In genomic region chr2:26401023-26401422, GRCm38 (mm10) we compare ENCODE assay signal across 23 mouse cellular contexts. TPM values are rescaled to one million over a fixed set of nuclear protein-coding genes. Genes with fewer than 3 reads are reported as not detected.
DNase-seq lines count a peak whose midpoint lies in the region; ATAC-seq and TF ChIP-seq lines count a peak whose summit lies in the region.
"Had no signal": no experiment of that assay in that cellular context is flagged by ENCODE, and none has a peak within 500 bp of the region (broad histone marks: within the 10 kb centered on the region; RNA-seq: fewer than 3 reads in every experiment).

No protein-coding gene starts in this region.

- no peak for TF ChIP-seq EP300 in liver, postnatal 0 days (IDR thresholded peaks at IDR 0.05; ENCODE audit: low read depth)
- no peak for TF ChIP-seq EP300 in liver, embryonic 14.5 days (IDR thresholded peaks at IDR 0.05; ENCODE audit: low read depth)

- no peak for TF ChIP-seq CTCF in liver, postnatal 0 days (IDR thresholded peaks at IDR 0.05; ENCODE audit: low read depth)
- no peak for TF ChIP-seq CTCF in liver, embryonic 14.5 days (IDR thresholded peaks at IDR 0.05; ENCODE audit: low read depth)

- WGBS in liver, postnatal 0 days (ENCODE audit: insufficient replicate concordance): 79% methylated on average over 4 of the region's 4 CpGs
- WGBS in liver, embryonic 12.5 days (ENCODE audit: insufficient replicate concordance): 65% methylated on average over 4 of the region's 4 CpGs
- WGBS in liver, embryonic 14.5 days (ENCODE audit: insufficient replicate concordance): 65% methylated on average over 4 of the region's 4 CpGs

- no peak for ATAC-seq in liver, postnatal 0 days
- ATAC-seq in liver, embryonic 12.5 days: peak; percentile 75
- ATAC-seq in liver, embryonic 14.5 days (ENCODE audit: insufficient read depth): peak; percentile 55
- ATAC-seq: forebrain, embryonic 14.5 days had no signal

- peaks cover 55% of the 10 kb centered on the region for H3K36me3 ChIP-seq in liver, postnatal 0 days (replicated peaks; ENCODE audit: insufficient read depth, low read length)
- H3K36me3 ChIP-seq in liver, embryonic 12.5 days: peaks cover 84% of the 10 kb centered on the region
- peaks cover 32% of the 10 kb centered on the region for H3K36me3 ChIP-seq in liver, embryonic 14.5 days (replicated peaks; ENCODE audit: control insufficient read depth, insufficient read depth, low read depth)

- H3K4me1 ChIP-seq in liver, postnatal 0 days (ENCODE audit: insufficient read depth): peaks cover 3% of the 10 kb centered on the region
- peaks cover 39% of the 10 kb centered on the region for H3K4me1 ChIP-seq in liver, embryonic 12.5 days
- peaks cover 2 to 10% of the 10 kb centered on the region in 2 experiments; a peak in 2 of 4 replicates for H3K4me1 ChIP-seq in liver, embryonic 14.5 days (replicated peaks; ENCODE audit: control insufficient read depth in 2 of 2, insufficient read depth in 2 of 2, low read length in 1 of 2)

- H3K4me2 ChIP-seq in liver, postnatal 0 days (ENCODE audit: low read depth, low read length): no peak overlapping the region
- H3K4me2 ChIP-seq in liver, embryonic 12.5 days: peak overlapping the region; percentile 27; the same call in 1 of the 2 replicates
- H3K4me2 ChIP-seq in liver, embryonic 14.5 days (ENCODE audit: low read depth): no peak overlapping the region
- H3K4me2 ChIP-seq: embryonic facial prominence, embryonic 13.5 days; embryonic facial prominence, embryonic 15.5 days; forebrain, embryonic 12.5 days had no signal

- peak; percentile 39 for DNase-seq in liver
- no peak for DNase-seq in liver, postnatal 0 days
- no peak for DNase-seq in liver, embryonic 14.5 days (ENCODE audit: low read depth in 3 of 3, low spot score in 3 of 3)
- no peak for DNase-seq in lung, postnatal 25 days (ENCODE audit: low spot score)
- DNase-seq in spleen, postnatal 4 days (ENCODE audit: low spot score in 2 of 2): no peak
- no peak for DNase-seq in layer of hippocampus, adult 18-20 months (ENCODE audit: low spot score in 2 of 2)
- DNase-seq: adrenal gland, adult 2 months; adrenal gland, postnatal 10 days; adrenal gland, postnatal 25 days; cerebellum, adult 11 months; cerebellum, adult 18-20 months; cerebellum, adult 8-10 months; cerebellum, adult 9-11 months; cerebellum, postnatal 14 days; cerebellum, postnatal 36 days; embryo, embryonic 11 days had no signal

- no peak overlapping the region for H3K4me3 ChIP-seq in liver, postnatal 0 days (ENCODE audit: low read depth, low read length)
- H3K4me3 ChIP-seq in liver, embryonic 12.5 days: no peak overlapping the region
- H3K4me3 ChIP-seq in liver, embryonic 14.5 days (ENCODE audit: insufficient read depth in 1 of 2, low read depth in 2 of 2, low read length in 2 of 2): no peak overlapping the region
- H3K4me3 ChIP-seq: embryonic facial prominence, embryonic 13.5 days; embryonic facial prominence, embryonic 15.5 days; erythroblast, embryonic 14.5 days; forebrain, embryonic 10.5 days; forebrain, embryonic 12.5 days had no signal

- H3K27me3 ChIP-seq in liver, postnatal 0 days (ENCODE audit: insufficient read depth, low read length): no peaks in the 10 kb centered on the region
- H3K27me3 ChIP-seq in liver, embryonic 12.5 days (replicated peaks): no peaks in the 10 kb centered on the region
- no peaks in the 10 kb centered on the region for H3K27me3 ChIP-seq in liver, embryonic 14.5 days (ENCODE audit: control insufficient read depth, insufficient read depth, low read length)
- H3K27me3 ChIP-seq: embryonic facial prominence, embryonic 13.5 days; embryonic facial prominence, embryonic 15.5 days; forebrain, embryonic 12.5 days had no signal

- H3K9me3 ChIP-seq in liver, postnatal 0 days (ENCODE audit: low read length): no peaks in the 10 kb centered on the region
- H3K9me3 ChIP-seq in liver, embryonic 12.5 days (replicated peaks): no peaks in the 10 kb centered on the region
- no peaks in the 10 kb centered on the region for H3K9me3 ChIP-seq in liver, embryonic 14.5 days (ENCODE audit: control insufficient read depth, low read length)
- H3K9me3 ChIP-seq: embryonic facial prominence, embryonic 13.5 days; embryonic facial prominence, embryonic 15.5 days; forebrain, embryonic 10.5 days; forebrain, embryonic 12.5 days had no signal

- no peak overlapping the region for H3K9ac ChIP-seq in liver, postnatal 0 days (replicated peaks)
- no peak overlapping the region for H3K9ac ChIP-seq in liver, embryonic 12.5 days
- H3K9ac ChIP-seq in liver, embryonic 14.5 days (replicated peaks): no peak overlapping the region
- H3K9ac ChIP-seq: embryonic facial prominence, embryonic 13.5 days; embryonic facial prominence, embryonic 15.5 days; forebrain, embryonic 12.5 days had no signal

- H3K27ac ChIP-seq in liver, postnatal 0 days (ENCODE audit: low read depth): no peak overlapping the region
- H3K27ac ChIP-seq in liver, embryonic 12.5 days: peak overlapping the region; percentile 49; the same call in 1 of the 2 replicates
- no peak overlapping the region for H3K27ac ChIP-seq in liver, embryonic 14.5 days
- H3K27ac ChIP-seq: embryonic facial prominence, embryonic 13.5 days; embryonic facial prominence, embryonic 15.5 days; forebrain, embryonic 10.5 days; forebrain, embryonic 12.5 days had no signal

RNA-seq across cellular contexts. Expression of gene Inpp5e, which starts 8.0 kb away (rescaled TPM):
- polyA plus RNA-seq in liver, postnatal 0 days (2015; fragmentation: Nextera tagmentation; extraction: Ambion mirVana): 3.3 and 3.4 TPM in 2 replicates
- polyA plus RNA-seq in liver, embryonic 12.5 days (2016; fragmentation: Nextera tagmentation; extraction: Ambion mirVana): 10.1 and 12.3 TPM in 2 replicates
- 6.9 and 9.1 TPM in 2 replicates for polyA plus RNA-seq in liver, embryonic 14.5 days (2012; rRNA removed)
- polyA plus RNA-seq in liver, embryonic 14.5 days (2014; fragmentation: Nextera tagmentation; extraction: Ambion mirVana): 4.1 and 5.4 TPM in 2 replicates
- total RNA-seq in layer of hippocampus, adult 18-20 months (2021): 10 to 100 TPM; 23.3 to 24.5 TPM

RNA-seq across cellular contexts. Expression of gene Pmpca, which starts 11.9 kb away (rescaled TPM):
- polyA plus RNA-seq in liver, postnatal 0 days (2015; fragmentation: Nextera tagmentation; extraction: Ambion mirVana): 38.8 and 41.3 TPM in 2 replicates
- 108 and 110 TPM in 2 replicates for polyA plus RNA-seq in liver, embryonic 12.5 days (2016; fragmentation: Nextera tagmentation; extraction: Ambion mirVana)
- polyA plus RNA-seq in liver, embryonic 14.5 days (2012; rRNA removed): 32.5 and 41.8 TPM in 2 replicates
- polyA plus RNA-seq in liver, embryonic 14.5 days (2014; fragmentation: Nextera tagmentation; extraction: Ambion mirVana): 45.5 and 50.1 TPM in 2 replicates
- 10 to 100 TPM; 83.4 to 91.8 TPM for total RNA-seq in layer of hippocampus, adult 18-20 months (2021)

RNA-seq across cellular contexts. Expression of gene Entr1, which starts 11.9 kb away (rescaled TPM):
- 28.0 and 29.0 TPM in 2 replicates for polyA plus RNA-seq in liver, postnatal 0 days (2015; fragmentation: Nextera tagmentation; extraction: Ambion mirVana)
- 74.9 and 76.2 TPM in 2 replicates for polyA plus RNA-seq in liver, embryonic 12.5 days (2016; fragmentation: Nextera tagmentation; extraction: Ambion mirVana)
- polyA plus RNA-seq in liver, embryonic 14.5 days (2012; rRNA removed): 26.3 and 35.3 TPM in 2 replicates
- 36.0 and 41.6 TPM in 2 replicates for polyA plus RNA-seq in liver, embryonic 14.5 days (2014; fragmentation: Nextera tagmentation; extraction: Ambion mirVana)
- 100 to 1,000 TPM; 140 to 141 TPM for total RNA-seq in layer of hippocampus, adult 18-20 months (2021)

RNA-seq across cellular contexts. Expression of gene Snapc4, which starts 20.6 kb away (rescaled TPM):
- polyA plus RNA-seq in liver, postnatal 0 days (2015; fragmentation: Nextera tagmentation; extraction: Ambion mirVana): 5.0 and 5.5 TPM in 2 replicates
- 20.6 and 24.7 TPM in 2 replicates for polyA plus RNA-seq in liver, embryonic 12.5 days (2016; fragmentation: Nextera tagmentation; extraction: Ambion mirVana)
- 10.7 and 11.0 TPM in 2 replicates for polyA plus RNA-seq in liver, embryonic 14.5 days (2012; rRNA removed)
- polyA plus RNA-seq in liver, embryonic 14.5 days (2014; fragmentation: Nextera tagmentation; extraction: Ambion mirVana): 6.3 and 6.6 TPM in 2 replicates
- total RNA-seq in layer of hippocampus, adult 18-20 months (2021): 10 to 100 TPM; 58.8 to 64.6 TPM

RNA-seq across cellular contexts. Expression of gene Card9, which starts 40.3 kb away (rescaled TPM):
- polyA plus RNA-seq in liver, postnatal 0 days (2015; fragmentation: Nextera tagmentation; extraction: Ambion mirVana): 2.1 and 2.2 TPM in 2 replicates
- 1.2 and 1.3 TPM in 2 replicates for polyA plus RNA-seq in liver, embryonic 12.5 days (2016; fragmentation: Nextera tagmentation; extraction: Ambion mirVana)
- polyA plus RNA-seq in liver, embryonic 14.5 days (2012; rRNA removed): 6.4 and 6.8 TPM in 2 replicates
- 1.1 and 2.3 TPM in 2 replicates for polyA plus RNA-seq in liver, embryonic 14.5 days (2014; fragmentation: Nextera tagmentation; extraction: Ambion mirVana)
- total RNA-seq in layer of hippocampus, adult 18-20 months (2021): 1 to 10 TPM; 1.5 to 3.5 TPM
